Mouse (Mus musculus): ENCODE data around the gene Lin7c.

- no peak for TF ChIP-seq CEBPB (IDR thresholded peaks at IDR 0.05; ENCODE audit: insufficient read depth, poor library complexity, severe bottlenecking)
- no peak for TF ChIP-seq TCF12 (IDR thresholded peaks at IDR 0.05; ENCODE audit: insufficient read depth, poor library complexity, severe bottlenecking)
- no peak for TF ChIP-seq MYOD1 (IDR thresholded peaks at IDR 0.05; ENCODE audit: control insufficient read depth in 1 of 3, insufficient read length in 2 of 3, low read depth in 2 of 3)
- no peak for TF ChIP-seq SRF (IDR thresholded peaks at IDR 0.05; ENCODE audit: control insufficient read depth, insufficient read length, low read depth)
These were observed 45.2 kb downstream of the Lin7c start for GRCm38 (mm10) chr2:109935754-109936409.

Measured in myocyte (in vitro differentiated cells).